Mouse (Mus musculus) forebrain, embryonic 11.5 days (tissue): Measurements from ENCODE around the gene Scd3. TPM values are rescaled to one million over a fixed set of nuclear protein-coding genes. Genes with fewer than 3 reads are reported as not detected.

Experiments
- ATAC-seq: fragments of 200-750 bp; cut with Nextera tagmentation; replicated peaks from 2 replicates; pipeline ENCODE4 v1.8.0; 2017; ENCODE audit warnings: moderate TSS enrichment; ENCODE audit not compliant: low FRiP score
- DNase-seq: peaks from one replicate; pipeline ENCODE4 v3.0.0-alpha.2; 2017; ENCODE audit warnings: low spot score
- H3K27ac ChIP-seq: fragments of 300-500 bp; sonication (generic); 2 replicates; pipeline ENCODE4 v1.5.1; 2014; ENCODE audit warnings: low read depth, low read length
- H3K27me3 ChIP-seq: fragments of 300-500 bp; sonication (generic); 2 replicates; pipeline ENCODE4 v1.6.1; 2014; ENCODE audit warnings: mild to moderate bottlenecking, low read length, mixed read lengths; ENCODE audit not compliant: control insufficient read depth, insufficient read depth
- H3K36me3 ChIP-seq: fragments of 300-500 bp; sonication (generic); 2 replicates; pipeline ENCODE4 v1.6.1; 2014; ENCODE audit warnings: mild to moderate bottlenecking, low read length, moderate library complexity, mixed read lengths; ENCODE audit not compliant: control insufficient read depth, insufficient read depth
- H3K4me1 ChIP-seq: fragments of 300-500 bp; sonication (generic); replicated peaks from 2 replicates; pipeline ENCODE4 v1.6.1; 2014; ENCODE audit warnings: low read length, mixed read lengths; ENCODE audit not compliant: control insufficient read depth, insufficient read depth
- H3K4me2 ChIP-seq: fragments of 300-500 bp; sonication (generic); 2 replicates; pipeline ENCODE4 v1.6.1; 2014; ENCODE audit warnings: low read depth, mild to moderate bottlenecking, low read length, moderate library complexity, mixed read lengths; ENCODE audit not compliant: severe bottlenecking
- H3K4me3 ChIP-seq: fragments of 300-500 bp; sonication (generic); 2 replicates; pipeline ENCODE4 v1.5.1; 2014; ENCODE audit warnings: low read depth, low read length
- H3K9ac ChIP-seq: fragments of 300-500 bp; sonication (generic); 2 replicates; pipeline ENCODE4 v1.6.1; 2014; ENCODE audit warnings: low read length
- H3K9me3 ChIP-seq: fragments of 300-500 bp; sonication (generic); 2 replicates; pipeline ENCODE4 v1.6.1; 2016; ENCODE audit warnings: low read length, mixed read lengths; ENCODE audit not compliant: control insufficient read depth
- WGBS: fragments of 180-500 bp; shearing (Covaris S2); extraction: QIAGEN DNeasy Blood & Tissue Kit; methylation state at CpG from one replicate; pipeline ENCODE4 v1.1.7; 2014; 5-methylcytosine and 5-hydroxymethylcytosine counted together
- polyA plus RNA-seq: library from polyadenylated mRNA; unstranded; fragments of >200 nt; fragmentation: Nextera tagmentation; extraction: Ambion mirVana; gene quantifications from 2 replicates; pipeline ENCODE4 v1.2.1, GENCODE M21; 2014

The Scd3 gene
- polyA plus RNA-seq, 1 experiment from 2014 or later, result 0.49 TPM

DNA sequence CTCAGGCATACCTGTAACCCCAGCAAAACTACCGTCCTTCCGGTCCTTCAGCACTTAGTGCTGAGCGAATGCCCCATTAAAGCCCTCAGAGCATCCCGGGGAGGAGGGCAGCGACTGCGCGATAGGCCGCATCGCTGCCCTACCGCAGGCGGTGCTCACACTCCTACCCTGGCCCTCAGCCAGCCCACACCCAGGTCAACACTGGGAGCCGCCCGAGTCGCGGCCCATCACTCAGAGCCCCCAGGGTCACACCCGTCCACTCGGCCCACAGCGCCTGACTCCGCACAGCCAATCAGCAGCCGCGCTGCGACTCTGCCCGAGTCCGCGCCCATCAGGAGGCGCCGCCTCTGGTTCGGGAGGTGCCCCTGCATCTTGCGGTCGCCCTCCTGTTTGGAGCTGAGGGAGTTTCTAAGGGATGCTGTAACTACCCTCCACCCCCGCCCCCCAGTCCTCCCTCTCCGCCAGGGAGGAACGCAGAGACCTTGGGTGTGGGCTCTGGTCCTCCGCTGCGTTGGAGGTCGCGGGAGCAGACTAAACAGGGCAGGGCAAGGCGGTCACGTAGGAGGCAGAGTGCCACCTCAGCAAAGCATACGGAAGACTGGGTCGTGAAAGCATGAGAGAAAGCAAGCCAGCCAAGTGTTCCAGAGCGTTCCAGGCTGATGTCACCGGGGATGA lies 63.9 kb downstream of the Scd3 start:
- Histone ChIP-seq H3K4me3 (peak overlapping the region; percentile 45), H3K27me3 (no peaks in the 10 kb centered on the region), H3K4me1 (peaks cover 8% of the 10 kb centered on the region; the same call in 1 of the 2 replicates), H3K9ac (peak overlapping the region; percentile 74), H3K36me3 (no peaks in the 10 kb centered on the region), H3K27ac (peak overlapping the region; percentile 93), H3K9me3 (no peaks in the 10 kb centered on the region), H3K4me2 (peak overlapping the region; percentile 81)
- ATAC-seq (peak; percentile 98), DNase-seq (peak; percentile 95)
- under 1% methylated on average over 43 of the region's 43 CpGs for WGBS

DNA sequence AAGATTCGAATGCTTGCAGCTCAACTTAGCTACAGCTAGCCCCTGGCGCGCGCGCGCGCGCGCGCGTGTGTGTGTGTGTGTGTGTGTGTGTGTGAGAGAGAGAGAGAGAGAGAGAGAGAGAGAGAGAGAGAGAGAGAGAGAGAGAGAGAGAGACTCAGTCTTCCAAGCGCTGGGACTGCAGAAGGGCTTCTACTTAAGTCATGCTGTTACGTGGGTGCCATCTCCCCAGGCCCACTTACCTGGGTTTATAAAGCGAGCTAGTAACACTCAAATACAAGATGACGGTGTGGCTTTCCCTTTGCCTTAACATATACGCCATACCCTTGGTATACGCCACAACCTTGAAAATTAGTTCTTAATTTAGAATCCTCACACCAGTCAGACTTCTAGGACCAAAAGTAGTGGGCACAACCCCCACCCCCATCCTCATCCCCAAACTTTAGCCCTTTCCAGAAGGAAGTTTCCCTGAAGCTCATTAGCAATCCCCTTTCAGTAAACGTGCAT lies 64.5 kb downstream of the Scd3 start:
- WGBS, result 12% methylated on average over 18 of the region's 18 CpGs
- peaks cover 8% of the 10 kb centered on the region; the same call in 1 of the 2 replicates for H3K4me1 ChIP-seq
- no peaks in the 10 kb centered on the region for H3K27me3 ChIP-seq
- no peak for ATAC-seq
- no peaks in the 10 kb centered on the region for H3K36me3 ChIP-seq
- H3K4me3 ChIP-seq, result peak overlapping the region; percentile 45
- peak overlapping the region; percentile 81 for H3K4me2 ChIP-seq
- H3K27ac ChIP-seq, result peak overlapping the region; percentile 93
- DNase-seq, result no peak
- H3K9me3 ChIP-seq, result no peaks in the 10 kb centered on the region
- H3K9ac ChIP-seq, result peak overlapping the region; percentile 74

DNA sequence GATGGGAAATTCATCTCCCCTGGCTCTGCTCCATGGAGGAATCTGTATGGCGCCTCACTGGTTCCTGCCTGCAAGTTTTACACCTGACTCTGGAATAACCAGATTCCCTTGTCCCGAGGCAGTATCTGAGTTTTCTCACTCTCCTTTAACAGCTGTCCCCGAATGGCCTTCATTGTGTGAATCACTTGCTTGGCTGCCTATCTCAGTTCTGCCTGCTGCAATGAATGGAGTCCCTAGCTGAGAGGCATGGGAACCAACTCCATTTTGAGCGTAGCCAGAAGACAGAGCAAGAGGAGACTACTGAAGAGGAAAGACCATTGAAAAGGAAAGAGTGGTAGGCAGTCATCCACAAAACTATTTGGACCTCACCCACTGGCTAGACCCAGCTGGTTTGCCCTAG lies 70.6 kb downstream of the Scd3 start:
- Histone ChIP-seq H3K4me3 (no peak overlapping the region), H3K36me3 (no peaks in the 10 kb centered on the region), H3K9ac (no peak overlapping the region), H3K9me3 (no peaks in the 10 kb centered on the region), H3K27ac (no peak overlapping the region), H3K4me2 (no peak overlapping the region), H3K4me1 (no peaks in the 10 kb centered on the region), H3K27me3 (no peaks in the 10 kb centered on the region)
- 82% methylated on average over 4 of the region's 4 CpGs for WGBS
- no peak for ATAC-seq
- DNase-seq, result no peak

DNA sequence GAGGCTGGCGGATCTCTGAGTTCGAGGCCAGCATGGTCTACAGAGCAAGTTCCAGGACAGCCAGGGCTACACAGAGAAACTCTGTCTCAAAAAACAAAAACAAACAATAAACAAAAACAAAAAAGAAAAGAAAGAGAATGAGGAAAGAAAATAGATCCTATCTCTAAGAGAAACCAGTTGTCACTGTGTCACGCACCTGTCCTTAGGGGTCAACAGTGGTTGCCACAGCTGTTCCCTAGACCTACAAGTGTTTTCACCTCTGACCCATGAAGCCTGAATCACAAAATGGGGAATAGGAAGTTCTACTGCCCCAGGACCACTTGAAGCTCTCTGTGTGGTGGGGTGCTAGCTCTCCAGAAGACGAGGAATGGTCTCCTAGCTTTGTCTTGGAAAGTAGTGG lies 71.4 kb downstream of the Scd3 start:
- Histone ChIP-seq H3K27me3 (no peaks in the 10 kb centered on the region), H3K9me3 (no peaks in the 10 kb centered on the region), H3K36me3 (no peaks in the 10 kb centered on the region), H3K4me1 (no peaks in the 10 kb centered on the region), H3K4me3 (no peak overlapping the region), H3K4me2 (no peak overlapping the region), H3K27ac (no peak overlapping the region), H3K9ac (no peak overlapping the region)
- DNase-seq (no peak), ATAC-seq (no peak)
- WGBS, result 85% methylated on average over 4 of the region's 4 CpGs

DNA sequence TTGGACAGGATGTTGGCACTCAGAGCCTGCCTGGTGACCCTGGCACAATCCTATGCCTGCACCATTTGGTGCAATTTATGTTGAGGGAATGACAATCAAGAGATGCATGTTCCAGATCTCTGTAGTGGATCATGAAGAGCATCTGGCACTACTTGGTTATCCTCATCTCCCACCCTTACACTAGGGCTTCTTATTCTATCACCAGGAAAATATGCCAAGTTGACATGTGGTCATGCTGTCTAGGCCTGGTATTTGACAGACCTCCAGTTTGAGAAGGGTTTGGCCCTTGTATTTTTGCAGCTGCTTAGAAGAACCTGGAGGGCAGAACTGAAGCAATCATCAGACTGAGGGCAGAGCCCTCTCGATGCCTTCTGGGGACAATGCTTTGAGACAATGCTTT lies 72.3 kb downstream of the Scd3 start:
- Histone ChIP-seq H3K36me3 (no peaks in the 10 kb centered on the region), H3K4me2 (no peak overlapping the region), H3K27ac (no peak overlapping the region), H3K27me3 (no peaks in the 10 kb centered on the region), H3K9me3 (no peaks in the 10 kb centered on the region), H3K4me3 (no peak overlapping the region), H3K4me1 (no peaks in the 10 kb centered on the region), H3K9ac (no peak overlapping the region)
- WGBS, result 94% methylated on average over 1 of the region's 1 CpGs
- no peak for DNase-seq
- no peak for ATAC-seq

DNA sequence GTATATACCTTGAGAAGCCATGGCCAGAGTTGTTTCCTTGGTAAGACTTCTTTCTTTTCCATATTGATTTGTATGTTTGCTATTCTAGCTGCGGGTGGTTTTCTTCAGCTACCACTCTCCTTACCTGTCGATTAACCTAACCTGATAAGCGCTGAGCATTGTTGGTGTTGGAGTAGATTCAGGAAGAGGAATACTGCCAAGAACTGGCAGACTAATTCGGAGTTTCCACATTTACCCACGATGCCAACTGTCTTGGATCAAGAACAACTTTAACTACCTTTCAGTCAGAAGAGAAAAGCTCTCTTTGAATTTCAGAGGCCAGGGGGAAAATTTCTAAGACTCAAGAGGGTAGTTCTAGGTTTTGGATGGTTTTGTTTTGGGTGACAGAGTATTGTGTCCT lies 73.8 kb downstream of the Scd3 start:
- H3K4me1 ChIP-seq, result peaks cover 2% of the 10 kb centered on the region; the same call in 1 of the 2 replicates
- no peak for DNase-seq
- H3K4me3 ChIP-seq, result no peak overlapping the region
- H3K27me3 ChIP-seq, result no peaks in the 10 kb centered on the region
- no peak for ATAC-seq
- no peak overlapping the region for H3K9ac ChIP-seq
- H3K9me3 ChIP-seq, result no peaks in the 10 kb centered on the region
- no peaks in the 10 kb centered on the region for H3K36me3 ChIP-seq
- 93% methylated on average over 5 of the region's 5 CpGs for WGBS
- no peak overlapping the region for H3K27ac ChIP-seq
- no peak overlapping the region for H3K4me2 ChIP-seq

DNA sequence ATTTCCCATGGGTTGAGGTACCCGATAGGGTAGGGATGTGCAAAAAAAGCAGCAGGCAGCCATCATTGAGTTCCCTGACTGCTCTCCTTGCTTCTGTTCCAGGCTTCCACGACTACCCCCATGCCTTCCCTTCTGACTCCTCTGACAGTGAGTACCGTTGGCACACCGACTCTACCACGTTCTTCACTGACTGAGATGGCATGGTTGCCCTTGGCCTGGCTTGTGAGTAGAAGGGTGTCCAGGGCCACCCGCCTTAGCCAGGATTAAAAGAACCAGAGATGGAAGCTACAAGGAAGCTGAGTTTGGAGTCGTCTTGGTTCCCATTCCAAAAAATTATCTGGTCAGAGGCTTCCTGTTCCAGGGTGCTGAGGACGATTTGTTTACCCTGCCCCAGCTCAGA lies 74.9 kb downstream of the Scd3 start:
- peaks cover 8% of the 10 kb centered on the region; the same call in 1 of the 2 replicates for H3K4me1 ChIP-seq
- WGBS, result 90% methylated on average over 8 of the region's 8 CpGs
- ATAC-seq (no peak), DNase-seq (no peak)
- no peaks in the 10 kb centered on the region for H3K9me3 ChIP-seq
- H3K4me2 ChIP-seq, result no peak overlapping the region
- no peaks in the 10 kb centered on the region for H3K36me3 ChIP-seq
- H3K4me3 ChIP-seq, result no peak overlapping the region
- H3K27me3 ChIP-seq, result no peaks in the 10 kb centered on the region
- H3K9ac ChIP-seq, result no peak overlapping the region
- no peak overlapping the region for H3K27ac ChIP-seq

DNA sequence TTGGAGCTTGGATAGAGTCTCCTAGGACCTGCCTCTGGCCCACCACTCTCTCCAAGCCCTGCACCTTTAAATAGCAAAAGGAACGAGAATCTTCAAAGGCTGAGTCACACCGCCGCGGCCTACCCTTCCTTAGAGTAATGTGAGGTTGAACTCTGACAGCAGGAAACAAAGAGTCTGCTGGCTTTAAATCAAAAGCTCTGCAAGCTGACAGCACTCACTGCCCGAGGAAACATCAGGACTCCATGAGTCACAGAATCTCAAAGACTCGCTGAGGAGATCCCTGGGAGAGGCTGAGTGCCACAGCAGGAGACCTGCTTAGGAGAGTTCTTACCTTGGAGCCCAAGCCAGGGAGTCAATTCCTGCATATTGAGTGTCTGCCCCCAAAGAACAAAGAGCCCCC lies 77.7 kb downstream of the Scd3 start:
- Histone ChIP-seq H3K4me1 (peaks cover 19% of the 10 kb centered on the region; the same call in 1 of the 2 replicates), H3K27ac (no peak overlapping the region), H3K36me3 (no peaks in the 10 kb centered on the region), H3K9me3 (no peaks in the 10 kb centered on the region), H3K4me2 (no peak overlapping the region), H3K4me3 (no peak overlapping the region), H3K27me3 (no peaks in the 10 kb centered on the region), H3K9ac (no peak overlapping the region)
- DNase-seq, result peak; percentile 49
- WGBS, result 5% methylated on average over 6 of the region's 6 CpGs
- ATAC-seq, result no peak
